Mouse (Mus musculus) heart, postnatal 0 days (tissue): Measurements from ENCODE around the gene Msrb1. TPM values are rescaled to one million over a fixed set of nuclear protein-coding genes. Genes with fewer than 3 reads are reported as not detected.
A peak's percentile ranks its signal among the peaks of the same experiment; 100 is the strongest.

Source experiments
- ATAC-seq: fragments of 200-750 bp; cut with Nextera tagmentation; 2 replicates; pipeline ENCODE4 v1.8.0; 2017; ENCODE audit warnings: low read depth, moderate number of reproducible peaks, moderate library complexity; ENCODE audit not compliant: insufficient read depth
- DNase-seq: peaks from one replicate; pipeline ENCODE4 v3.0.0-alpha.2; 2016; ENCODE audit warnings: low spot score
- H3K27ac ChIP-seq: fragments of 300-500 bp; sonication (generic); 2 replicates; pipeline ENCODE4 v1.5.1; 2014; ENCODE audit warnings: low read depth, mild to moderate bottlenecking
- H3K27me3 ChIP-seq: fragments of 300-500 bp; sonication (generic); 2 replicates; pipeline ENCODE4 v1.6.1; 2014; ENCODE audit warnings: low read length, mixed read lengths; ENCODE audit not compliant: control insufficient read depth, insufficient read depth
- H3K36me3 ChIP-seq: fragments of 300-500 bp; sonication (generic); replicated peaks from 2 replicates; pipeline ENCODE4 v1.6.1; 2014; ENCODE audit warnings: low read length, mixed read lengths; ENCODE audit not compliant: control insufficient read depth, insufficient read depth
- H3K4me1 ChIP-seq: fragments of 300-500 bp; sonication (generic); 2 replicates; pipeline ENCODE4 v1.6.1; 2014; ENCODE audit warnings: antibody characterized with exemption; ENCODE audit not compliant: control insufficient read depth, insufficient read depth
- H3K4me2 ChIP-seq: fragments of 300-500 bp; sonication (generic); 2 replicates; pipeline ENCODE4 v1.6.1; 2014; ENCODE audit warnings: low read depth, mild to moderate bottlenecking, low read length, moderate library complexity
- H3K4me3 ChIP-seq: fragments of 300-500 bp; sonication (generic); 2 replicates; pipeline ENCODE4 v1.5.1; 2014; ENCODE audit warnings: low read depth, low read length
- H3K9ac ChIP-seq: fragments of 300-500 bp; sonication (generic); replicated peaks from 2 replicates; pipeline ENCODE4 v1.6.1; 2014; ENCODE audit warnings: low read depth, low read length, mixed read lengths
- H3K9me3 ChIP-seq: fragments of 300-500 bp; sonication (generic); replicated peaks from 2 replicates; pipeline ENCODE4 v1.6.1; 2016; ENCODE audit warnings: low read length; ENCODE audit not compliant: control insufficient read depth
- CTCF ChIP-seq: IDR thresholded peaks from 2 replicates; pipeline ENCODE4 v1.5.1; 2016; ENCODE audit warnings: antibody characterized with exemption, control low read depth, low read depth
- EP300 ChIP-seq: IDR thresholded peaks from 2 replicates; pipeline ENCODE4 v1.6.1; 2016; ENCODE audit warnings: antibody characterized with exemption, low read depth
- WGBS: fragments of 180-500 bp; shearing (Covaris S2); extraction: QIAGEN DNeasy Blood & Tissue Kit; methylation state at CpG from one replicate; pipeline ENCODE4 v1.1.7; 2014; 5-methylcytosine and 5-hydroxymethylcytosine counted together
- polyA plus RNA-seq: library from polyadenylated mRNA; unstranded; fragments of >200 nt; fragmentation: Nextera tagmentation; extraction: Ambion mirVana; gene quantifications from 2 replicates; pipeline ENCODE4 v1.2.1, GENCODE M21; 2015
- total RNA-seq: library from RNA; depleted of rRNA; stranded (reverse); fragments of >200 nt; gene quantifications from 2 replicates; pipeline ENCODE4 v1.2.3, GENCODE M21; 2014; ENCODE audit warnings: low replicate concordance; rRNA removed

The Msrb1 gene
- total RNA-seq, result 28.5 and 41.1 TPM in 2 replicates
- polyA plus RNA-seq, result 48.7 and 55.7 TPM in 2 replicates

GRCm38 (mm10) chr17:24736330-24737051, at the start of gene Msrb1:
Msrb1 (plus strand) TSS chr17:24736642.
- no peaks in the 10 kb centered on the region for H3K9me3 ChIP-seq
- WGBS, result 1% methylated on average over 29 of the region's 29 CpGs
- no peak for TF ChIP-seq CTCF
- no peak for TF ChIP-seq EP300
- H3K4me1 ChIP-seq, result peaks cover 37% of the 10 kb centered on the region
- peak within 1 kb of the TSS; percentile 85 for H3K27ac ChIP-seq
- DNase-seq (peak; percentile 98), ATAC-seq (peak; percentile 94)
- H3K4me2 ChIP-seq, result peak within 1 kb of the TSS; percentile 97
- H3K36me3 ChIP-seq, result peaks cover 20% of the 10 kb centered on the region
- peak within 1 kb of the TSS; percentile 77 for H3K9ac ChIP-seq
- no peaks in the 10 kb centered on the region for H3K27me3 ChIP-seq
- peak within 1 kb of the TSS; percentile 82 for H3K4me3 ChIP-seq

DNA sequence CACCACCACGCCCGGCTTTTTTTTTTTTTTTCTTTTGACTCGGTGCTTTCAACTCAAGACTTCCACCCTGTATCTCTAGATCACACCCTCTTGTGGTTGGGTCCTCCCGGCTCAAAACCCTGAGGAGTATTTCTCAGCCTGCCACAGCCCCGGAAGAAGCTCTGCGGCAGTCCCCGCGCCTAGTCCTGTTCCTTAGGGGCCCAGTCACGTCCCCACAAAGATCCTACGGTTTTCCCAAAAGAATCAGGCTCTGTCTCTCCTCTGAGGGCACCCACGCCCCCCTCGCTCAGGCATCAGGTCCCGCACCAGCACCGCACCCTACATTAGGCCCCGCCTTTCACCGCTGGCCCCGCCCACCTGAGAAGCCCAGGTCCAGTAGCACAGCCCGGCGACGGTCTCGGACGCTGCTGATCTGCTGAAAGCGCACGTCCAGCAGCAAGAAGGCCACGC, 49.3 kb upstream of the Msrb1 start:
- peak overlapping the region; percentile 58 for H3K4me2 ChIP-seq
- H3K9me3 ChIP-seq, result no peaks in the 10 kb centered on the region
- DNase-seq, result no peak
- ATAC-seq, result peak; percentile 55
- peak overlapping the region; percentile 12; the same call in 1 of the 2 replicates for H3K9ac ChIP-seq
- WGBS, result 3% methylated on average over 24 of the region's 25 CpGs
- peaks cover 44% of the 10 kb centered on the region for H3K27me3 ChIP-seq
- H3K4me3 ChIP-seq, result peak overlapping the region; percentile 39
- peaks cover 13% of the 10 kb centered on the region; the same call in 1 of the 2 replicates for H3K4me1 ChIP-seq
- no peak overlapping the region for H3K27ac ChIP-seq
- H3K36me3 ChIP-seq, result peaks cover 5% of the 10 kb centered on the region; the same call in 1 of the 2 replicates
- TF ChIP-seq CTCF, result no peak
- no peak for TF ChIP-seq EP300

DNA sequence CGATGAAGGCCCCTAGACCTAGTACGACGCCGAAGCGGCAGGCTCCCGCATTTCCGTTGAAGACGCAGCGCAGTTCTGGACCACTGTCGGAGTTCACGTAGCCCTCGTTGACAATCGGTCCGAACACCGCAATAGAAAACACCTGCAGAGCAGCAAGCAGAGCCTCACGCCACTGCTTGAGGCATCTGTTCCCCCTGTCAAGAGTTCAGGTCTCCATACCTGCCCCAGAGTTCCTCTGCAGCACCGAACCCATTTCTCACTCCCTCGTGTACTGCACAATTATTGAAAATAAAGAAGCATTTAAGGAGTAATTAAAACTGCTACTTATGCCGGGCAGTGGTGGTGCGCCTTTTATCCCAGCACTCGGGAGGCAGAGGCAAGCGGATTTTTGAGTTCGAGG, 48.8 kb upstream of the Msrb1 start:
- H3K9me3 ChIP-seq, result no peaks in the 10 kb centered on the region
- peak overlapping the region; percentile 12; the same call in 1 of the 2 replicates for H3K9ac ChIP-seq
- H3K27me3 ChIP-seq, result peaks cover 44% of the 10 kb centered on the region
- ATAC-seq (no peak), DNase-seq (no peak)
- peak overlapping the region; percentile 39 for H3K4me3 ChIP-seq
- H3K4me2 ChIP-seq, result peak overlapping the region; percentile 58
- 24% methylated on average over 23 of the region's 23 CpGs for WGBS
- peaks cover 13% of the 10 kb centered on the region; the same call in 1 of the 2 replicates for H3K4me1 ChIP-seq
- H3K27ac ChIP-seq, result no peak overlapping the region
- no peak for TF ChIP-seq CTCF
- no peak for TF ChIP-seq EP300
- 0 out of 2 replicates have a peak, but pooled peaks cover under 1% of the 10 kb centered on the region for H3K36me3 ChIP-seq

DNA sequence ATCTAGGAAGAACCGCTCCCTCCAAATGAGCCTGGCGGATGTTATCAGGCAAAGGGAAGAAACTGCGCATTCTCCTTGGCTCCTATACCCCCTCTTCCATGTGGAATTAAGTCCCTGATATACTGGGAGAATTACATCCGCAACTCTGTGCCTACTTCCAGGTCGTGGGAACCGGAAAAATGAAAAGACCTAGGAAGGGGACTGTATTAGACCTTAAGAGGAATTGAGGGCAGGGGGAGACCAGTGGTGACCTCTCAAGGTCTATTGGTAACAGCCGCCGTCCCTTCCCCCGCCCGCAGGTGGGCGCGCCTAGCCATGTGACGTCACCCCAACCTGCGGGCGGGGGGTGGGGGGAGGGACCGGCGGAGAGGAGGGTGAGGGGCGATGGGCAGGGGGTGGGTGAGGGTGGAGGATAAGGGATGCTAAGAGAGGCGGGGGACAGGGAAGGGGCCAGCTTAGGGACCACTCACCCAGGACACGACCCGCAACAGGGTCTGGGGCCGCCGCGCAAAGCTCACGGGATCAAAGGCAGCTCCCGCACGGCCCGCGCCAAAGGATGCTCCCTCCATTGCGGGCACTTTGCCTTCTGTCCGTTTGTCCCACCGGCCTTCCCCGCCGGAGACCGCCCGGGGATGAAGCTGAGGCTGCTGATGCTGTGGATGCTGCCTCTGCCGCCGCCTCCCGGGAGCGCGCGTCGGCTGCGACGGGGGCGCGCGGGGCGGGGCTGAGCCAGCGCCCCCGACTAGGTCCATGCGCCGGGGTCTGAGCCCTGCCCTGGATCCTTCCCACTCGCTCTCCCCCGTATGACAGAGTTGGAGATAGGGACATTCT, 47.0 kb upstream of the Msrb1 start, which contains the start of gene Syngr3:
Gene Syngr3 (minus strand): TSS at position 705 of the 831 bp plus-strand sequence.
- ATAC-seq, result no peak

GRCm38 (mm10) chr17:24692385-24692784, 44.1 kb upstream of the Msrb1 start:
- TF ChIP-seq EP300 (no peak), CTCF (no peak)

More for the DNA sequence above, 47.0 kb upstream of the Msrb1 start, which contains the start of gene Syngr3:
- H3K36me3 ChIP-seq, result no peaks in the 10 kb centered on the region
- DNase-seq, result no peak
- peak within 1 kb of the TSS; percentile 62 for H3K4me2 ChIP-seq
- no peak within 1 kb of the TSS for H3K27ac ChIP-seq
- TF ChIP-seq EP300 (no peak), CTCF (no peak)
- peaks cover 44% of the 10 kb centered on the region for H3K27me3 ChIP-seq
- peak within 1 kb of the TSS; percentile 44 for H3K4me3 ChIP-seq
- peak within 1 kb of the TSS; percentile 28; the same call in 1 of the 2 replicates for H3K9ac ChIP-seq
- 1% methylated on average over 47 of the region's 55 CpGs for WGBS
- peaks cover 13% of the 10 kb centered on the region; the same call in 1 of the 2 replicates for H3K4me1 ChIP-seq
- no peaks in the 10 kb centered on the region for H3K9me3 ChIP-seq

More at GRCm38 (mm10) chr17:24692385-24692784, 44.1 kb upstream of the Msrb1 start:
- Histone ChIP-seq H3K27ac (no peak overlapping the region), H3K36me3 (no peaks in the 10 kb centered on the region), H3K9ac (no peak overlapping the region), H3K4me3 (no peak overlapping the region), H3K9me3 (no peaks in the 10 kb centered on the region), H3K27me3 (peaks cover 35% of the 10 kb centered on the region), H3K4me2 (no peak overlapping the region), H3K4me1 (peaks cover 23% of the 10 kb centered on the region)
- WGBS, result 83% methylated on average over 5 of the region's 5 CpGs
- DNase-seq, result no peak
- ATAC-seq, result no peak
